Mouse (Mus musculus) ovary, postnatal 14 days (tissue): ENCODE data around the gene Slc39a3.
"Not testable (repeated sequence)": the region's sequence is repeated elsewhere in the genome, so short reads cannot be mapped to it uniquely, and the experiment has no call there.

Experiments used
- DNase-seq: peaks from one replicate; pipeline ENCODE4 v3.0.0; 2022; ENCODE audit warnings: low spot score

Slc39a3 gene

GRCm38 (mm10) chr10:81006005-81006677, 31.1 kb downstream of the Slc39a3 start:
- no peak for DNase-seq

GRCm38 (mm10) chr10:81001161-81001560, 36.1 kb downstream of the Slc39a3 start:
- DNase-seq, result no peak

DNA sequence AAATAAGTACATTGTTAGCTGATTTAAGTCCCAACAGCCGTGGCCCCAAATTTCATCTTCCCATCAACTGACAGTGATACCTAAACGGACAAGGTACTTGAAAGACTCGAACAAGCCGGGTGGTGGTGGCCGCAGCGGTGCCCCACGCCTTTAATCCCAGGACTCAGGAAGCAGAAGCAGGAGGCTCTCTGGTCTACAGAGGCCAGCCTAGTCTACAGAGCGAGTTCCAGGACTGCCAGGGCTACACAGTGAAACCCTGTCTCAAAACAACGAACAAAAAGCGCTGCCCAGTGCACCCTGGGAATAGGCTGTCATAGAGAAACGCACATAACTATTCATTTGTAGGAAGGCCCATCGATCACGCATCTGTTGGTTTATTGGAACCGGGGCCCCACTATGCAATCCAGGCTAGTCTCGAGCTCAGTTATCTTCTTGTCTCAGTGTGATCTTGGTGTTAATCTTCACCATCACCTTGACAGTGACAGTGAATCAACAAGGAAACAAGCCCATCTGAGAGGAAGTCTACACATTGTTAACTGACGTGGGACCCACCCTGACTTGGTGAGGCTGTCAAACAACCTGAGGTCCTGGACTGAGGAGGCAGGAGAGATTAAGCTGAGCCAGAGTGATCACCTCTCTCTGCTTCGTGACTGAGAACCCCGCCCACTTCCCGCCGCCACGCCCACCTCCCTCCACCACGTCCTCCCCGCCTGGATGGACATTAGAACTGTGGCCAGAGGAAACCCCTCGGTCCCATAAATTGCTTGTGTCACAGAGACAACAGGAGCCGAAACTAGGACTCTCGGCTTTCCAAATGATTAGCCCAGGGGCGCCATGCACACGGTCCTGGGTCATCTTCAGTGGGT, 36.8 kb downstream of the Slc39a3 start:
- DNase-seq, result no peak

- DNase-seq, result peak; percentile 80
These were observed 37.6 kb downstream of the Slc39a3 start for GRCm38 (mm10) chr10:80999362-81000196.

GRCm38 (mm10) chr10:80998778-80999177, 38.4 kb downstream of the Slc39a3 start:
- no peak for DNase-seq

- no peak for DNase-seq
These were observed 39.2 kb downstream of the Slc39a3 start for GRCm38 (mm10) chr10:80998021-80998420.

DNA sequence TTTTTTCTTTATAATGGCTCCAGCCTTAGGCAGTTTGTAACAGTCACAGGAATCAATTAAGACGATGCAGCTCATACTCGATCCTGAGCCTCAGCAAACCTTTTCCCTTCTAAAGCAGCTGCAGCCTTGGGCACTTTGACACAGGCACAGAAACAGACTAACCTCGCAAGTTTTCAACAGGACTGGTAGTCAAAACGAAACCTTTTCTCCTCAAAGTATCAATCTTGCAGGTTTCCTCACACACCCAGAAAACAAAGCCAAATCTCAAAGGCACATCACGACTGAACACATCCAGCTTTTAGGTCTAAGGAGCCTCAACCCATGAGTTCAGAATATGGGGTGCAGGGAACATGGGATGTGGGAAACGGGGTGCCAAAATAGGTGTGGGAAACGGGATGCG, 39.9 kb downstream of the Slc39a3 start:
- DNase-seq, result no peak

DNA sequence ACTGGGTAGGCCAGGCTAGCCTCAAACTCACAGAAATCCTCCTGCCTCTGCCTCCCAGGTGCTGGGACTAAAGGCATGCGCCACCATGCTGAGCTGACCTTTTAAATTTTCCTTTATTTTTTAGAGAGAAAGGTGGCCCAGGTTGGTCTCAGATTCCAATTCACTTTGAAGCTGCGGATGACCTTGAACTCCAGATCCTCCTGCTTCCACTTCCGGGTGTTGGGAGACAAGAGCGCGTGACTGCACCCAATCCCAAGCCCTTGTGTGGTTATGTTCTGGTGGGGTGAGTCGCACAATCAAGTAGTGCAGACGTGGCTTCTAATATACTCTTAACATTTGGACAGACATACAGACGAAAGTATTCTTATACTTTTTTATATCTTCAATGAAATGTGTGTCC, 40.7 kb downstream of the Slc39a3 start:
- no peak for DNase-seq

- DNase-seq, result peak; percentile 82
These were observed 42.1 kb downstream of the Slc39a3 start for GRCm38 (mm10) chr10:80995091-80995632.

DNA sequence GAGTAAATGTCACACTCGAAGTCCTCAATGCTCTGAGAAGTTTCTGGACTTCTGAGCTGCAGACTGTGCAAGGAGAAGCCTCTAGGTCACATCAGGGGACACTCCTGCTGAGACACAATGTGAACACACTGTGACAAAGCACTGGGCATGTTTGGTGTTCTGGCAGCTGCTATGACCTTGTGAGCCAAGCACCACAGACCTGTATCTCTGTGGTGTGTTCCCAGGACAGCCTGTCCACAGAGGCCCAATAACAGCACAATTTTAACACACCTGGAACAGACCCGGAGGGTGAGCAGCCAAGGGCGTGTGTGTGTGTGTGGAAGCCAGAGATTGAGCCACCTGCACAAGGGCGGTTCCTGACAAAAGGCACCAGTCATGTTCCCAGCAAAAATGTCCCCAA, 42.6 kb downstream of the Slc39a3 start:
- no peak for DNase-seq

- DNase-seq, result no peak
These were observed 44.0 kb downstream of the Slc39a3 start for GRCm38 (mm10) chr10:80993276-80993675.

- no peak for DNase-seq
These were observed 45.3 kb downstream of the Slc39a3 start for GRCm38 (mm10) chr10:80991945-80992344.

GRCm38 (mm10) chr10:80991007-80991406, 46.2 kb downstream of the Slc39a3 start:
- no peak for DNase-seq

- no peak for DNase-seq
These were observed 46.8 kb downstream of the Slc39a3 start for GRCm38 (mm10) chr10:80990406-80990805.

DNA sequence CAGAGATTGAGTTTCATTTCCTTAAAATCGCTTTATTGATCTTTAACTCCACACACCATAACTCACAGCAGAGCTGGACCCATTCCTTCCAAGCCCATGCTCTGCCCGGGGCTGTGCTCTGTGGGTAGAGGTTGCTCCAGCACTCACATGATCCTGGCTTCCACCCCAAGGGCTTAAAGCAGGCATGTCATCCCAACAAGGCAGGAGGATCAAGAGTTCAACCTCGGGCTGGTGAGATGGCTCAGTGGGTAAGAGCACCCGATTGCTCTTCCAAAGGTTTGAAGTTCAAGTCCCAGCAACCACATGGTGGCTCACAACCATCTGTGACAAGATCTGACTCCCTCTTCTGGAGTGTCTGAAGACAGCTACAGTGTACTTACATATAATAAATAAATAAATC, 47.4 kb downstream of the Slc39a3 start:
- not testable (repeated sequence) for DNase-seq

DNA sequence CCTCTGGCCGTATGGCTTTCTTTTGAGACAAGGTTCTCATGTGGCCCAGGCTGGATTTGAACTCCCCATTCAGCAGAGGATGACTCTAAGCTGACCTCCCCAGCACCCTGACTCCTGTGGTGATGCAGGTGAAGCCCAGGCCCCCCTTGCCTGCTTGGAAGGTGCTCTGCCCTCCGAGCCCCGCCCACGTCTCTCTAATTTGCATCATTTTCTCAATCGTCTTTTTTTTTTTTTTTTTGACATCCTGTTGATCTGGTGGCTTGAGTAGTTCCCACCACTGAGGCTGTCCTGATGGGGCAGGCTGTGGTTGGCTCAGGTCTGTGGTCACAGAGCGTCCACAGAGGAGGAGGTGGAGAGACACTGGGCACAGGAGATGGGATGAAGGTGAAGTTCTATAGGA, 47.8 kb downstream of the Slc39a3 start:
- no peak for DNase-seq

- DNase-seq, result peak; percentile 82
These were observed 49.4 kb downstream of the Slc39a3 start for GRCm38 (mm10) chr10:80987709-80988441.

DNA sequence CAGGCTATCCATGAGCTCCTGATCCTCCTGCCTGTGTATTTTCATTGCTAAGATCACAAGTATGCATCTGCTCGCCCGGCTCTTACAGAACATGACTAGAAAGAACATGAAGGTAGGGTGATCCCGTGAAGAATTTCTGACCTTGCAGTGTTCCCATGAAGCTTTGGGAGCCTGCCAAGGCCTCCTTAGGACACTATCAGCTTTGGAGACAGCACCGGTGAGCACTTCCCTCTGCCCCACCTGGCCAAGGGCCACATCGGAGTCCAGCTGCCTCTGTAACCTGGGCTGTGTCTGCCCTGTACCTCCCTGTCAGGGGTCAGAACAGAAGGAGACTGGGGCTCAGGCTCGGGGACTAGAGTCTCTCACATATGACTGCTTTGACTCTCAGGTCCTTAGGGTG, 50.5 kb downstream of the Slc39a3 start:
- DNase-seq, result no peak

- no peak for DNase-seq
These were observed 51.1 kb downstream of the Slc39a3 start for GRCm38 (mm10) chr10:80985970-80986701.

DNA sequence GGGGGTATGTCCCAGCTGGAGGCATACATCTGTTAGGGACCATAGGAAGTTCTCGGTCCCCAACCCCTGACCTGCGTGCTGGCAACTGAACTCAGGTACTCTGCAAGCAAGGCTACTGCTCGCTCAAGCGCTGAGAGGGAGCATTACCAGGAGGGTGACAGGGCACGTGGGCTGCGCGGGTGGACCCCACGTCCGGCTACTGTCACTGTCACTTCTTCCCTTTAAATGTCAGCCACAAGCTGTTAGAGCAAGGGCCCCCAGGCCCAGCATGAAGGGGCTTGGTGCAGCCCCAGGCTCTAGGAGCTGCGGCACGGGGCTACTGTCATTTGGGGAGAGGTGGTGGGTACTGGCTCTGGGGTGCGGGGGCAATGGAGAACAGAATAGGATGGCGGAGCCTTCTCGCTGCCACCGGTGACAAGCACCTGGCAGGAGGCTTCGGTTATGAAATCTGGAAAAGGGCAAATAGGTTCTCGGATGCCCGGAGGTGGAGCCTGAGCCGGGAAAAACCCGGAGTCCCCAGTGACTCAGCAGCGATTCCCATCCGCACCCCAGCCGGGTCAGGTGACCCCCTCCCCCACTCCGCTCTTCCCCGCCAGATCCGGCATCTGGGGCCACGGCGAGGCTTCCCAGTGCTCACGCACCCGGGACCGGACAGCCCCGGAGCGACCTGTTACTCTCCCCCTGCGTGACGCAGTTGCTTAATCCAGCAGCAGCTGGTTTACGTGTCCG, 51.8 kb downstream of the Slc39a3 start:
- no peak for DNase-seq
